Mouse (Mus musculus): ENCODE data around the gene Slc35f1.
"Not testable (repeated sequence)": the region's sequence is repeated elsewhere in the genome, so short reads cannot be mapped to it uniquely, and the experiment has no call there.

Gene Slc35f1

GRCm38 (mm10) chr10:52787075-52787474 lies 96.7 kb downstream of the Slc35f1 start:
- peak; percentile 71 for DNase-seq (ENCODE audit: low spot score)

GRCm38 (mm10) chr10:52791560-52791959 lies 101.2 kb downstream of the Slc35f1 start:
- DNase-seq (ENCODE audit: low spot score), result peak; percentile 26

- DNase-seq (ENCODE audit: low spot score), result no peak
Observed at GRCm38 (mm10) chr10:52797454-52797853, 107.1 kb downstream of the Slc35f1 start.

GRCm38 (mm10) chr10:52807808-52808207 lies 117.5 kb downstream of the Slc35f1 start:
- no peak for DNase-seq (ENCODE audit: low spot score)

GRCm38 (mm10) chr10:52812861-52813260 lies 122.5 kb downstream of the Slc35f1 start:
- no peak for DNase-seq (ENCODE audit: low spot score)

- no peak for DNase-seq (ENCODE audit: low spot score)
Observed at GRCm38 (mm10) chr10:52814358-52814757, 124.0 kb downstream of the Slc35f1 start.

- DNase-seq (ENCODE audit: low spot score), result no peak
Observed at GRCm38 (mm10) chr10:52819661-52820060, 129.3 kb downstream of the Slc35f1 start.

GRCm38 (mm10) chr10:52822909-52823308 lies 132.6 kb downstream of the Slc35f1 start:
- DNase-seq (ENCODE audit: low spot score), result no peak

GRCm38 (mm10) chr10:52825746-52826145 lies 135.4 kb downstream of the Slc35f1 start:
- no peak for DNase-seq (ENCODE audit: low spot score)

- DNase-seq (ENCODE audit: low spot score), result peak; percentile 27
Observed at GRCm38 (mm10) chr10:52840819-52841218, 150.5 kb downstream of the Slc35f1 start.

- no peak for DNase-seq (ENCODE audit: low spot score)
Observed at GRCm38 (mm10) chr10:52851994-52852393, 161.7 kb downstream of the Slc35f1 start.

- DNase-seq (ENCODE audit: low spot score), result no peak
Observed at GRCm38 (mm10) chr10:52860851-52861250, 170.5 kb downstream of the Slc35f1 start.

- peak; percentile 16 for DNase-seq (ENCODE audit: low spot score)
Observed at GRCm38 (mm10) chr10:52864936-52865335, 174.6 kb downstream of the Slc35f1 start.

- DNase-seq (ENCODE audit: low spot score), result no peak
Observed at GRCm38 (mm10) chr10:52871110-52871509, 180.8 kb downstream of the Slc35f1 start.

- DNase-seq (ENCODE audit: low spot score), result no peak
Observed at GRCm38 (mm10) chr10:52874133-52874532, 183.8 kb downstream of the Slc35f1 start.

GRCm38 (mm10) chr10:52874712-52875111 lies 184.4 kb downstream of the Slc35f1 start:
- DNase-seq (ENCODE audit: low spot score), result no peak

GRCm38 (mm10) chr10:52877263-52878021 lies 187.1 kb downstream of the Slc35f1 start:
- DNase-seq (ENCODE audit: low spot score), result no peak

GRCm38 (mm10) chr10:52878093-52878801 lies 187.9 kb downstream of the Slc35f1 start:
- no peak for DNase-seq (ENCODE audit: low spot score)

GRCm38 (mm10) chr10:52896724-52897123 lies 206.4 kb downstream of the Slc35f1 start:
- not testable (repeated sequence) for DNase-seq (ENCODE audit: low spot score)

- no peak for DNase-seq (ENCODE audit: low spot score)
Observed at GRCm38 (mm10) chr10:52904914-52905313, 214.6 kb downstream of the Slc35f1 start.

GRCm38 (mm10) chr10:52911762-52912161 lies 221.4 kb downstream of the Slc35f1 start:
- no peak for DNase-seq (ENCODE audit: low spot score)

GRCm38 (mm10) chr10:52918715-52919114 lies 228.4 kb downstream of the Slc35f1 start:
- no peak for DNase-seq (ENCODE audit: low spot score)

- no peak for DNase-seq (ENCODE audit: low spot score)
Observed at GRCm38 (mm10) chr10:52923143-52923542, 232.8 kb downstream of the Slc35f1 start.
